Mouse (Mus musculus) ovary, adult 2 months (tissue): Measurements from ENCODE around the gene Sun5. TPM values are rescaled to one million over a fixed set of nuclear protein-coding genes. Genes with fewer than 3 reads are reported as not detected.

Experiments
- polyA plus RNA-seq: library from polyadenylated mRNA; depleted of rRNA; stranded (reverse); fragments of >200 nt; gene quantifications from 2 replicates; pipeline ENCODE4 v1.2.3, GENCODE M21; 2012; rRNA removed

The Sun5 gene
- not detected in 2 replicates for polyA plus RNA-seq

DNA sequence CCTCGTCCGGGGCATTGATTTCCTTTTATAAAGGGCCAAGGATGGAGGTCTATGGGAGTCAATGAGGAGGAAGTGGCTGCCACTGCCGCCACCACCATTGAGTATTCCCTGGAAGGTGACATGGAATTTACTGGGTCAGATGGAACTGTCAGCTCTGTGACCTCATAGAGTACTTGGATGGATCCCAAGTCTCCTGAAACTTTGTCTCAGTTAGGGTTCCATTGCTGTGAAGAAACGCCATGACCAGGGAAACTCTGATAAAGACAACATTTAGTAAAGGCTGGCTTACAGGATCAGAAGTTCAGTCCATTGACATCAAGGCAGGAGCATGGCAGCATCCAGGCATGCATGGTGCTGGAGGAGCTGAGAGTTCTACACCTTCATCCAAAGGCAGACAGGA is at the start of gene Sun5:
TSS of gene Sun5 (minus strand) at position 101 of the 400 bp plus-strand sequence.

DNA sequence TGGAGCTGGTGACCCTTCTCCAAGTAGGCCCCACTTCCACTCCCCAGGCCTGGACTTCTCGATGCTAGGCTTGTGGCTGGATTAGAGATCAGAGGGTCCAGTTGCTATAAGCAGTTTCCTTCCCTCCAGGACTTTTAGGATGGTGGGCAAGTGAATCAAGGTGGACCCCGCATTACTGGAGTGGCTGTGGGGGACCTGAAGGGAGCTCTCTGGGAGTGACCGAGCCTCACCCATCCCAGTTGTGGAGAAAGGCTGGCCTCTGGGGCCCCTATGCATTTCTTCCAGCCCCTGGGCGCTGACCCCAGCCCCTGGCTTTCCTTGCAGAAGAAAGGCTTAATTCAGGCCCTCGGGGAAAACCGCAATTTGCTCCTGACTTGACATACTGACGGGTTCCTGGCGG is 47.0 kb upstream of the Sun5 start, which contains the start of gene Bpifb3:
TSS of gene Bpifb3 (plus strand) at position 301 of the 400 bp plus-strand sequence.

GRCm38 (mm10) chr2:153900088-153900487 is 29.2 kb upstream of the Sun5 start, which contains the start of gene Bpifb6:
Gene Bpifb6 (plus strand): TSS chr2:153900388.

GRCm38 (mm10) chr2:153874745-153875144 is 3.9 kb upstream of the Sun5 start, which contains the start of gene Bpifb2:
Gene Bpifb2 (plus strand): TSS chr2:153875045.

Other genes starting within 250 kb of the Sun5 start
- gene Commd7, start 238.3 kb downstream of the Sun5 start, polyA plus RNA-seq, result 16.8 and 17.8 TPM in 2 replicates
- 4.4 and 5.1 TPM in 2 replicates for gene Dnmt3b, start 221.6 kb downstream of the Sun5 start, polyA plus RNA-seq
- 0.16 TPM in 1 of 2 replicates, not detected in the other for gene Dnmt3c, start 174.4 kb downstream of the Sun5 start, polyA plus RNA-seq
- gene Mapre1, start 129.8 kb downstream of the Sun5 start, polyA plus RNA-seq, result 7.8 and 8.9 TPM in 2 replicates
- 0.08 and 0.43 TPM in 2 replicates for gene Efcab8, start 91.2 kb downstream of the Sun5 start, polyA plus RNA-seq
- gene Bpifb2, start 4.0 kb upstream of the Sun5 start, polyA plus RNA-seq, result 0.09 TPM in 1 of 2 replicates, not detected in the other
- 0.67 and 1.1 TPM in 2 replicates for gene Bpifb6, start 29.3 kb upstream of the Sun5 start, polyA plus RNA-seq
- not detected in 2 replicates for gene Bpifb3, start 47.1 kb upstream of the Sun5 start, polyA plus RNA-seq
- gene Bpifb4, start 67.1 kb upstream of the Sun5 start, polyA plus RNA-seq, result 84.0 and 178 TPM in 2 replicates
- gene Bpifa6, start 103.9 kb upstream of the Sun5 start, polyA plus RNA-seq, result 0.08 TPM in 1 of 2 replicates, not detected in the other
- 0.29 TPM in 1 of 2 replicates, not detected in the other for gene Bpifa2, start 137.2 kb upstream of the Sun5 start, polyA plus RNA-seq